Mouse (Mus musculus): Measurements from ENCODE around the gene Hectd3. TPM values are rescaled to one million over a fixed set of nuclear protein-coding genes. Genes with fewer than 3 reads are reported as not detected.
A peak's percentile ranks its signal among the peaks of the same experiment; 100 is the strongest.

The Hectd3 gene
- total RNA-seq, 2 experiments from 2014 or later: 4.2 to 12.2 TPM

GRCm38 (mm10) chr4:117014901-117015415 is 19.8 kb downstream of the Hectd3 start:
- ATAC-seq (replicated peaks; ENCODE audit: poor library complexity): no peak

GRCm38 (mm10) chr4:117017738-117018137 is 22.6 kb downstream of the Hectd3 start:
- ATAC-seq (replicated peaks; ENCODE audit: poor library complexity): 0 out of 2 replicates have a peak, but pooled peaks have one; percentile 35

GRCm38 (mm10) chr4:117018327-117018726 is 23.2 kb downstream of the Hectd3 start:
- no peak for ATAC-seq (replicated peaks; ENCODE audit: poor library complexity)

DNA sequence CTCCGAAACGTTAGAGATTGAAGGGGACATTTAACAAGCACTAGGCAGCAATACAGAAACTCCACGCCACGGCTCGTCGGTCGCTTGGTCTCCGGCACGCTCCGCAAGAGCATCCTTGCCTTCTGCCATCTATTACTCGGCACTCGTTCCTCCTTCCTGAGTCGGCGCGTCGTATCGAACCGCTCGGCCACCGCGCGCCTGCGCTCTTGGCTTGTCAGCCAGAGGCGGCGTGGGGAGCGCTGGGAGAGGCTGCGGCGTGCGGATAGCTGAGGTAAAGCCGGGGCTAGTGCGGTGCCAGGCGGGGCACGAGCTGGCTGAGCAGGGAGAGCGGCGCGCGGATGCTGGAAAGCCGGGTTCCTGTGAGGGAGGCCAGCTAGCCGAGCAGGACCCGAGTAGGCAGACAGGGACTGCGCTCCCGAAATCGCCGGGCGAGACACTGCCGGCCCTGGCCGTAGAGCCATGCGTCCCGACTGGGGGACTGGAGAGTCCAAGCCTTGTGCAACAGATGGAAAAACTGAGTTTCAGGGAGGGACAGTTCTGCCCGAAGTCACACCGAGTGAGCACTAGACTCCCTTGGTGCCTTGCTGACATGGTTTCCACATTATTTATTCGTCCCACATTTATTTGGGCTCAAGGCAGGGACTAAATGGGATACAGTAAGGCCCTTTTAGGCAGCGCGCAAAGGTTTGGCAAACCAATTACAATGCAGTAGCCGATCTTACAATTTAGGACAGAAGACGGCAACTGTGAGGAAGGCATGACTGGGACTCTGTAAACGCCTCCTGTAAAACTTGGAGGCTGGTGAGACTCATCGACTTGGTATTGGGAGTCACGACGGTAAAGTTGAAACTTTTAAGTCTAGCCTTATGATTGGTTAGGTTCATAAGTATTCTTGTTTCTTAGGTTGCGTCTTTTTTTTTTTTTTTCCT is 24.4 kb downstream of the Hectd3 start, which contains the start of gene Eif2b3:
Eif2b3 (plus strand) TSS at position 197 of the 929 bp plus-strand sequence.
- ATAC-seq (replicated peaks; ENCODE audit: poor library complexity): peak; percentile 100

DNA sequence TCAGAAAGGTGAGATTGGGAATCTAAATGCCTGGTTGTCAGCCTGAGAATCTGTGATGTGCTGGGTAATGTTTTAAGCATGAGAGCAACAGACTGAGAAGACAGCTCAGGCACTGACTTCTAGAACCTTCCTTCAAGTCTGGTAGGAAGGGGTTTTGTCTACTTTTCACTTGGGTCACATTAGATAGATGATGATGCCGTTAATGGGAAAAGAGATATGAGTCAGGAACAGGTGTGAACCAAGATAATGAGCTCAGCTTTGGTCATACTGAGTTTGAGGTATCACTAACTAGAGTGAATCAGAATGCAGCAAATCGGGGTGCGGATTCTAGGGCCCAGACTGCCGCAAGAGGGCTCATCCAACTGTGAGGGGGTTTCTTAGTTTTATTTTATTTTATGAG is 28.4 kb downstream of the Hectd3 start:
- no peak for ATAC-seq (replicated peaks; ENCODE audit: poor library complexity)

DNA sequence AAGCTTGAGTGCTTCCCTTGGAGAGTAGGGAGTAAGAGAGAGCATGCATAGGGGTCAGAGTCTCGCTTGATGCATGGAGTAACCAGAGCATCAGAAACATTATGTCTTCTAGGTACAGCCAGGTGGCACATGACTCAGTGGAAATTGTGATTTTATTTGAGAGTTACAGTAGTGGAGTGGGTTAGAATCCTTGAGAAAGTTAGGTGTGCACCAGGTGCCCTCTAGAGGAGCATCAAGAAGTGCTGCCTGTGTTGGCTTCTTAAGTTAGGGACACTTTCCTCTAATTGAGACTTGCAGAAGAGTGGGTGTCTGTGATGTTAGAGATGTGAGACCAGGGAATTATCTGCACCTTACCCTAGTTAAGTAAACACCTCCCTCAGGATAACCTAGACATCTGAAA is 36.0 kb downstream of the Hectd3 start:
- ATAC-seq (replicated peaks; ENCODE audit: poor library complexity): 0 out of 2 replicates have a peak, but pooled peaks have one; percentile 26

DNA sequence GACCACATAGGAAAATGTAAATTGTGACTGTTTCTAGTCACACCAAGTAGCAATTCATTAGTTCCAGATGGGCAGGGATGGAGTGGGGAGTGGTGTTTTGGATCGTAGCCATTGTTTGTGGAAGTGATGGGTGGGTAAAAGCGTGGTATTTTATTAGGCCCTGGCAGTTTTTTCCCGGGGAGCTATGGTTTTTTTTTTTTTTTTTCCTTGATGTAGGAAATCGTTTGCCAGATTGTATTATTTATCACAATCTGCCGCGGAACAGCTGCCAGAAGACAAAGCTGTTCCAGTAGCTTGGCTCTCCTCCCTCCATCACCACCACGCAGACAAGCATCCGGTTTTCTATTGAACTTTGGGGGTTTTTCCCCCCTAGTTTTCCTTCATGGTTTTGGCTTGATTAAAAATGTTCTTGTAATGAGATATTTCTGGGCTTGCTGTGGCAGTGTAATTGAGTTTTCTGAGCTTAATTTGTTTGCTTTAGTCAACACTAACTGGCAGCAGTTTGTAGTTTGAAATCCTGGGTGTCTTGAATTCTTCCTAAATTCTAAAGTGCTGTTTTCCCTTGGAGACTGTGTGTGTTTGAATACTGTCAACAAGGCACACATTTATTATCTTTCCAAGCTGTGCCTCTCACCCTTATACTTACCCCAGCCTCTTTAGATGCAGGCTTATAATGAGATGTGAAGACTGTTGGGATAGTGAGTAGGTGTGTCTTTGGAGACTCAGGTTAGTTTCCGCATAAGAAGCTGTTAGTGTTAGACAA is 45.0 kb downstream of the Hectd3 start:
- ATAC-seq (replicated peaks; ENCODE audit: poor library complexity): no peak

- no peak for ATAC-seq (replicated peaks; ENCODE audit: poor library complexity)
These were observed 45.7 kb downstream of the Hectd3 start for GRCm38 (mm10) chr4:117040791-117041190.

- ATAC-seq (replicated peaks; ENCODE audit: poor library complexity): peak; percentile 95
These were observed 46.2 kb downstream of the Hectd3 start for GRCm38 (mm10) chr4:117041283-117041721.

DNA sequence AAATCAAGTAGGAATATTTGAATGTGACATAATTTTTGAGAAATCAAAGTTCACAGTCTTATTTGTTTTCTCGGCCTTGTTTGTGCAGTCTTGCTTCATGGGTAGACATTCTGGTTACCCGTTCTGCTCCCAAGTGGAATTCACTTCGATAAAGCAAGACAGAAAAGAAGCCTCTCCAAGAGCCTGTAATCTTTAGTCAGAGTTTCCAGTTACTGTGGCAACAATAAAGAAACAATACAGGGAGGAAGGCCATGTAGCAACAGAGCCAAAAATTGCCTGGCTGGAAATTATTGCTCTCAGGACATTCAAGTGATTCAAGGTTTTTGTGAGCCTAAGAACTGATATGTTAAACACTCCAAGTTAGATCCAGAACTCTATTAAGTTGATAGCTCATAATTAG is 53.7 kb downstream of the Hectd3 start:
- ATAC-seq (replicated peaks; ENCODE audit: poor library complexity): no peak

- ATAC-seq (replicated peaks; ENCODE audit: poor library complexity): no peak
These were observed 54.4 kb downstream of the Hectd3 start for GRCm38 (mm10) chr4:117049485-117049884.

DNA sequence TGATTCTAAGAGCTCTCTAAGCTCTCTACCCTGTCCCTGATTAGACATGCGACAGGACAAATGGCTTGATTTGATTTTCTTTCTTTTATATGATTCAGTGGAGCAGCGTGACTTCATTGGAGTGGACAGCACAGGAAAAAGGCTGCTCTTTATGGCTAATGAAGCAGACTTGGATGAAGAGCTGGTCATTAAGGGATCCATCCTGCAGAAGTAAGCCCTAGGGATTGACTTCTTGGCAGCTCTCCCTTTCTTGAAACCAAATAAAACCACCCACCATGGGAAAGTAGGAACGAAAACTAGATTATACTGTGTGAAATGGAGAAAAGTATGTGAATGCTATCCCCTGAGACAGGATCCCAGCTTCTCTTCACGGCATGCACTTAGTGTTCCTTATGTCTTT is 57.5 kb downstream of the Hectd3 start:
- ATAC-seq (replicated peaks; ENCODE audit: poor library complexity): no peak

DNA sequence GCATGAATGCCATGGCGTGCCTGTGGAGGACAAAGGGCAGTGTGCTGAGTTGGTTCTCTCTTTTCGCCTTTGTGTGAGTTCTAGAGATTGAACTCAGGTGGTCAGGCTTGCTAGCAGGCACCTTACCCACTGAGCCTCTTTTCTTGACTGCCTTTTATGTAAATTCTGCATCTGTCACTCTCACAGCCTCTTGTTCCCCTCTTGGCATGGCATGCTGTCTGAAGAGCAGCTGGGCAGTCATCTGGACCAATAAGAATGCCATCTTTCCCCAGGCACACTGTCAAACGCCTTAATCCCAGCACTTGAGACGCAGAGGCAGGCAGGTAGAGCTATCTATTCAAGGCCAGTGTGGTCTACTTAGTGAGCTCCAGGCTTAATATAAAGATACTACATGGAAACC is 58.8 kb downstream of the Hectd3 start:
- ATAC-seq (replicated peaks; ENCODE audit: poor library complexity): no peak

Other genes with a start within 250 kb of the Hectd3 start
- gene Toe1, start 187.7 kb upstream of the Hectd3 start, total RNA-seq (2015): 17.4 and 18.2 TPM in 2 replicates
- 33.9 and 42.0 TPM in 2 replicates for gene Toe1, start 187.7 kb upstream of the Hectd3 start, total RNA-seq (2017)
- 10.7 and 13.3 TPM in 2 replicates for gene Mutyh, start 187.6 kb upstream of the Hectd3 start, total RNA-seq (2015)
- 5.2 and 8.4 TPM in 2 replicates for gene Mutyh, start 187.6 kb upstream of the Hectd3 start, total RNA-seq (2017)
- gene Hpdl, start 173.6 kb upstream of the Hectd3 start, total RNA-seq (2015): 0.10 TPM in 1 of 2 replicates, not detected in the other
- 0.27 TPM in 1 of 2 replicates, not detected in the other for gene Hpdl, start 173.6 kb upstream of the Hectd3 start, total RNA-seq (2017)
- gene Zswim5, start 117.9 kb upstream of the Hectd3 start, total RNA-seq (2015): 0.10 and 0.15 TPM in 2 replicates
- gene Zswim5, start 117.9 kb upstream of the Hectd3 start, total RNA-seq (2017): 0.03 and 0.12 TPM in 2 replicates
- 47.4 and 80.4 TPM in 2 replicates for gene Urod, start 904 bp upstream of the Hectd3 start, total RNA-seq (2015)
- 49.4 and 50.7 TPM in 2 replicates for gene Urod, start 904 bp upstream of the Hectd3 start, total RNA-seq (2017)
- gene Eif2b3, start 24.1 kb downstream of the Hectd3 start, total RNA-seq (2015): 31.6 and 32.9 TPM in 2 replicates
- 30.9 and 44.8 TPM in 2 replicates for gene Eif2b3, start 24.1 kb downstream of the Hectd3 start, total RNA-seq (2017)
- 0.30 and 1.3 TPM in 2 replicates for gene Ptch2, start 100.8 kb downstream of the Hectd3 start, total RNA-seq (2015)
- gene Ptch2, start 100.8 kb downstream of the Hectd3 start, total RNA-seq (2017): 0.08 and 0.57 TPM in 2 replicates
- gene Btbd19, start 130.4 kb downstream of the Hectd3 start, total RNA-seq (2015): 9.1 and 10.2 TPM in 2 replicates
- 6.4 and 8.9 TPM in 2 replicates for gene Btbd19, start 130.4 kb downstream of the Hectd3 start, total RNA-seq (2017)
- not detected in 2 replicates for gene Tctex1d4, start 131.5 kb downstream of the Hectd3 start, total RNA-seq (2015)
- gene Tctex1d4, start 131.5 kb downstream of the Hectd3 start, total RNA-seq (2017): not detected in 2 replicates
- gene Plk3, start 138.6 kb downstream of the Hectd3 start, total RNA-seq (2015): 1.4 and 2.0 TPM in 2 replicates
- 1.1 and 4.1 TPM in 2 replicates for gene Plk3, start 138.6 kb downstream of the Hectd3 start, total RNA-seq (2017)
- 4,838 and 5,186 TPM in 2 replicates for gene Rps8, start 160.9 kb downstream of the Hectd3 start, total RNA-seq (2015)
- gene Rps8, start 160.9 kb downstream of the Hectd3 start, total RNA-seq (2017): 1,989 and 2,131 TPM in 2 replicates
- gene Kif2c, start 187.3 kb downstream of the Hectd3 start, total RNA-seq (2015): 33.3 and 33.7 TPM in 2 replicates
- gene Kif2c, start 187.3 kb downstream of the Hectd3 start, total RNA-seq (2017): 45.9 and 46.4 TPM in 2 replicates

Data from megakaryocyte progenitor cell, adult 5-6 weeks (primary cell).